Mouse (Mus musculus) kidney, postnatal 25 days (tissue): ENCODE measurements around the gene Defa35.
"Not testable (repeated sequence)": the region's sequence is repeated elsewhere in the genome, so short reads cannot be mapped to it uniquely, and the experiment has no call there.

Source experiments
- DNase-seq, 2 experiments: peaks; one replicate each; pipeline ENCODE4 v3.0.0; 2021; ENCODE audit warnings: mixed read lengths in 2 of 2

The Defa35 gene

DNA sequence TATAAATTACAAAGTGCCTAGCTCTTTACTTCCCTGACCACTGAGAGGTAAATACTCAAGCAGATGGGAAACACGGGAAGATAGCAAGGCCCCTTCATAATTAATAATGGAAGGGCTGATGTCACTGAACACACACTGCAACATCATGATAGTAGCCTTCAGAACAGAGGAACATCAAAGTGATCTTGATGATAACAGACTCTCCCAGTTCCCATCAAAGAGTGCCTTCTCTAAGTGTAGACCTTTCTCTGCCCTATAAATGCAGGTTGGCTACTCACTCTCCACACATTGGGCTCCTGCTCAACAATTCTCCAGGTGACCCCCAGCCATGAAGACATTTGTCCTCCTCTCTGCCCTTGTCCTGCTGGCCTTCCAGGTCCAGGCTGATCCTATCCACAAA lies at the start of gene Defa35:
Gene Defa35, plus strand, starts transcription at position 301 of the 400 bp plus-strand sequence.
- not testable (repeated sequence) for DNase-seq

DNA sequence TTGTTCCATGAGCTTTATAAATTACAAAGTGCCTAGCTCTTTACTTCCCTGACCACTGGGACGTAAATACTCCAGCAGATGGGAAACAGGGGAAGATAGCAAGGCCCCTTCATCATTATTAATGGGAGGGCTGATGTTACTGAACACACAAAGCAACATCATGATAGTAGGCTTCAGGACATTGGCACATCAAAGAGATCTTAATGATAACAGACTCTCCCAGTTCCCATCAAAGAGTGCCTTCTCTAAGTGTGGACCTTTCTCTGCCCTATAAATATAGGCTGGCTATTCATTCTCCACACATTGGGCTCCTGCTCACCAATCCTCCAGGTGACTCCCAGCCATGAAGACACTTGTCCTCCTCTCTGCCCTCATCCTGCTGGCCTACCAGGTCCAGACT lies 39.6 kb upstream of the Defa35 start, which contains the start of gene Defa21:
Gene Defa21, plus strand, starts transcription at position 301 of the 400 bp plus-strand sequence.
- DNase-seq = not testable (repeated sequence)

DNA sequence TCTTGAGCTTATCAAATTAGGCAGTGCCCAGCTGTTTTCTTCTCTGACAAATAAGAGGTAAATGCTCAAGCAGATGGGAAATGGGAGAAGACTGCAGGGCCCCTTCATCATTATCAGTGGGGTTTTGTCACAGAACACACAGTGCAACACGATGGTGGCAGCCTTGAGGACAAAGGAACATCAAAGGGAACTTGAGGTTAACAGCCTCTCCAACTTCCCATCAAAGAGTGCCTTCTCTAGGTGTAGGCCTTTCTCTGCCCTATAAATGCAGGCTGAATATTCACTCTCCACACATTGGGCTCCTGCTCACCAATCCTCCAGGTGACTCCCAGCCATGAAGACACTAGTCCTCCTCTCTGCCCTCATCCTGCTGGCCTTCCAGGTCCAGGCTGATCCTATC lies 10.1 kb upstream of the Defa35 start, which contains the start of gene Defa23:
Gene Defa23, plus strand, starts transcription at position 301 of the 400 bp plus-strand sequence.
- DNase-seq = not testable (repeated sequence)

DNA sequence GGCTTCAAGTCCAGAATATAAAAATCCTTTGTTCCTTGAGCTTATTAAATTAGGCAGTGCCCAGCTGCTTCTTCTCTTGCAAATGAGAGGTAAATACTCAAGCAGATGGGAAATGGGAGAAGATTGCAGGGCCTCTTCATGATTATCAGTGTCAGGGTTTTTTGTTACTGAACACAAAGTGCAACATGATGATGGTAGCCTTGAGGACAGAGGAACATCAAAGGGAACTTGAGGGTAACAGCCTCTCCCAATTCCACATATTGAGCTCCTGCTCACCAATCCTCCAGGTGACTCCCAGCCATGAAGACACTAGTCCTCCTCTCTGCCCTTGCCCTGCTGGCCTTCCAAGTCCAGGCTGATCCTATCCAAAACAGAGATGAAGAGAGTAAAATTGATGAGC lies 19.3 kb downstream of the Defa35 start, which contains the start of gene Defa25:
Gene Defa25, plus strand, starts transcription at position 301 of the 400 bp plus-strand sequence.
- DNase-seq = not testable (repeated sequence)

DNA sequence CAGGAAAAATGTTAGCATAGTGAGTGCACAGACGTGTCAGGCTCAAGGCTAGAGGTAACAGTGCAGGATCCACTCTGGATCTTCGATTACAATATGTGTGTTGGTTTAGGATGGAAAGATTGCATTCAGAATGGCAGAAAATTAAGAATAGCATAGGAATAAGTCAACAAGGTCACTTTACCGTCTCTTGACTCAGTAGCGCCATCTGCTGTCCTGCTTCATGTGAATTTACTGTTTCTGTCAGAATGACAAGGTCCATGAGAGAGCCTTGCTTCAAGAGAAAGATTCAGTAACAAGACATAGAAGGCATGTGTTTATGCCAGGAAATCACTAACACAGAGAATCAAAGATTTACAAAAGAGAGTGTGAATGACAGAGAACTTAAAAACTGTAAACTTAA lies 28.3 kb downstream of the Defa35 start:
- peak in 1 of 2 experiments; percentile 8 for DNase-seq

DNA sequence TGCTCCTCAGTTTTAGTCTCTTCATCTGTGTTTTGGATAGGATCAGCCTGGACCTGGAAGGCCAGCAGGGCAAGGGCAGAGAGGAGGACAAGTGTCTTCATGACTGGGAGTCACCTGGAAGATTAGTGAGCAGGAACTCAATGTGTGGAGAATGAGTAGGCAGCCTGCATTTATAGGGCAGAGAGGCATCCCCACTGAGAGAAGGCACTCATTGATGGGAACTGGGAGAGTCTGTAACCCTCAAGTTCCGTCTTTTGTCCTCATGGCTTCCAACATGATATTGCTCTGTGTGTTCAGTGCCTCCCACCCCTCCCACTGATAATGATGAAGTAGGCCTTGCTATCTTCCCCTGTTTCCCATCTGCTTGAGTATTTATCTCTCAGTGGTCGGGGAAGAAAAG lies 31.1 kb downstream of the Defa35 start, which contains the start of gene Gm14851:
Gene Gm14851, minus strand, starts transcription at position 101 of the 400 bp plus-strand sequence.
- DNase-seq = not testable (repeated sequence)
